Comparison of ENCODE assay signal across 13 mouse cellular contexts in genomic region chr17:45896142-45896921, GRCm38 (mm10).
DNase-seq lines count a peak whose midpoint lies in the region; ATAC-seq and TF ChIP-seq lines count a peak whose summit lies in the region.
"Had no signal": no experiment of that assay in that cellular context is flagged by ENCODE, and none has a peak within 500 bp of the region (broad histone marks: within the 10 kb centered on the region; RNA-seq: fewer than 3 reads in every experiment).

No protein-coding gene starts in this region.

- 0 out of 2 replicates have a peak, but pooled peaks have one; percentile 25 for ATAC-seq in embryonic facial prominence, embryonic 11.5 days (replicated peaks; ENCODE audit: insufficient number of reproducible peaks, low FRiP score, low TSS enrichment, low read depth)
- ATAC-seq in lung, embryonic 14.5 days (ENCODE audit: insufficient read depth): peak; percentile 54
- ATAC-seq in hindbrain, embryonic 12.5 days (ENCODE audit: low FRiP score): no peak
- peak; percentile 48; the same call in 1 of the 2 replicates for ATAC-seq in neural tube, embryonic 12.5 days (ENCODE audit: low FRiP score, low read depth)
- ATAC-seq: activated CD4-positive, CD25-positive, alpha-beta regulatory T cell, adult 4 months had no signal

- no peaks in the 10 kb centered on the region for H3K4me1 ChIP-seq in embryonic facial prominence, embryonic 11.5 days (ENCODE audit: control insufficient read depth, insufficient read depth, low read length)
- H3K4me1 ChIP-seq in embryonic facial prominence, embryonic 10.5 days: peaks cover 31% of the 10 kb centered on the region
- no peaks in the 10 kb centered on the region for H3K4me1 ChIP-seq in lung, embryonic 14.5 days (ENCODE audit: insufficient read depth)
- peaks cover 12% of the 10 kb centered on the region for H3K4me1 ChIP-seq in hindbrain, embryonic 12.5 days
- H3K4me1 ChIP-seq in neural tube, embryonic 12.5 days: peaks cover 14% of the 10 kb centered on the region

- no peaks in the 10 kb centered on the region for H3K27me3 ChIP-seq in embryonic facial prominence, embryonic 11.5 days (ENCODE audit: control insufficient read depth, insufficient read depth, low read length)
- no peaks in the 10 kb centered on the region; the same call in 1 of the 2 replicates for H3K27me3 ChIP-seq in embryonic facial prominence, embryonic 10.5 days (replicated peaks; ENCODE audit: low read depth, poor library complexity, severe bottlenecking)
- H3K27me3 ChIP-seq in lung, embryonic 14.5 days (ENCODE audit: insufficient read depth, low read length): no peaks in the 10 kb centered on the region
- H3K27me3 ChIP-seq in hindbrain, embryonic 12.5 days: no peaks in the 10 kb centered on the region
- H3K27me3 ChIP-seq in neural tube, embryonic 12.5 days (replicated peaks): no peaks in the 10 kb centered on the region
- H3K27me3 ChIP-seq: limb, embryonic 13.5 days had no signal

- no peak for TF ChIP-seq CTCF in lung, embryonic 14.5 days (IDR thresholded peaks at IDR 0.05; ENCODE audit: low read depth)

- no peak overlapping the region for H3K4me2 ChIP-seq in embryonic facial prominence, embryonic 11.5 days (ENCODE audit: low read depth, low read length)
- no peak overlapping the region for H3K4me2 ChIP-seq in lung, embryonic 14.5 days
- no peak overlapping the region for H3K4me2 ChIP-seq in hindbrain, embryonic 12.5 days (replicated peaks)
- H3K4me2 ChIP-seq in neural tube, embryonic 12.5 days (replicated peaks): no peak overlapping the region; the same call in 1 of the 2 replicates
- H3K4me2 ChIP-seq: limb, embryonic 13.5 days had no signal

- no peak for DNase-seq in embryonic facial prominence, embryonic 11.5 days (ENCODE audit: low spot score)
- no peak for DNase-seq in embryonic facial prominence, embryonic 10.5 days (ENCODE audit: low spot score)
- DNase-seq in lung, embryonic 14.5 days: peak; percentile 83
- no peak for DNase-seq in lung, postnatal 4 days
- DNase-seq in c-Kit-positive CD71-positive TER-119-positive erythroid progenitor cells, embryonic 14.5 days (ENCODE audit: low spot score): no peak
- DNase-seq in frontal cortex, postnatal 36 days (ENCODE audit: low spot score in 2 of 2): no peak
- DNase-seq: heart, adult 2 months; heart, postnatal 4 days had no signal

- H3K9me3 ChIP-seq in embryonic facial prominence, embryonic 11.5 days (replicated peaks; ENCODE audit: control insufficient read depth, low read length): no peaks in the 10 kb centered on the region
- 0 out of 2 replicates have a peak, but pooled peaks cover 4% of the 10 kb centered on the region for H3K9me3 ChIP-seq in embryonic facial prominence, embryonic 10.5 days
- no peaks in the 10 kb centered on the region for H3K9me3 ChIP-seq in lung, embryonic 14.5 days (ENCODE audit: low read depth, low read length)
- H3K9me3 ChIP-seq in hindbrain, embryonic 12.5 days (replicated peaks): 0 out of 2 replicates have a peak, but pooled peaks cover 3% of the 10 kb centered on the region
- H3K9me3 ChIP-seq in neural tube, embryonic 12.5 days: 0 out of 2 replicates have a peak, but pooled peaks cover 6% of the 10 kb centered on the region

- no peak overlapping the region for H3K4me3 ChIP-seq in embryonic facial prominence, embryonic 11.5 days (ENCODE audit: low read depth, low read length)
- H3K4me3 ChIP-seq in embryonic facial prominence, embryonic 10.5 days: no peak overlapping the region
- no peak overlapping the region for H3K4me3 ChIP-seq in lung, embryonic 14.5 days (ENCODE audit: low read depth, low read length)
- no peak overlapping the region for H3K4me3 ChIP-seq in hindbrain, embryonic 12.5 days
- H3K4me3 ChIP-seq in neural tube, embryonic 12.5 days: no peak overlapping the region
- H3K4me3 ChIP-seq: heart, adult 2 months; limb, embryonic 13.5 days; megakaryocyte, embryonic 14.5 days had no signal

- no peak overlapping the region for H3K9ac ChIP-seq in embryonic facial prominence, embryonic 11.5 days (replicated peaks; ENCODE audit: low read length)
- H3K9ac ChIP-seq in lung, embryonic 14.5 days: no peak overlapping the region
- no peak overlapping the region for H3K9ac ChIP-seq in hindbrain, embryonic 12.5 days
- H3K9ac ChIP-seq in neural tube, embryonic 12.5 days: no peak overlapping the region
- H3K9ac ChIP-seq: limb, embryonic 13.5 days had no signal

- H3K27ac ChIP-seq in embryonic facial prominence, embryonic 11.5 days (replicated peaks; ENCODE audit: low read depth, low read length): no peak overlapping the region
- H3K27ac ChIP-seq in embryonic facial prominence, embryonic 10.5 days (replicated peaks): no peak overlapping the region
- H3K27ac ChIP-seq in lung, embryonic 14.5 days (ENCODE audit: low read depth): no peak overlapping the region; the same call in 1 of the 2 replicates
- H3K27ac ChIP-seq in hindbrain, embryonic 12.5 days: 0 out of 2 replicates have a peak overlapping the region, but pooled peaks have one; percentile 19
- H3K27ac ChIP-seq in neural tube, embryonic 12.5 days: peak overlapping the region; percentile 10; the same call in 1 of the 2 replicates
- H3K27ac ChIP-seq: heart, adult 2 months; limb, embryonic 13.5 days had no signal

- 65% methylated on average over 12 of the region's 12 CpGs for WGBS in embryonic facial prominence, embryonic 11.5 days
- WGBS in embryonic facial prominence, embryonic 10.5 days: 65% methylated on average over 12 of the region's 12 CpGs
- WGBS in lung, embryonic 14.5 days: 41% methylated on average over 12 of the region's 12 CpGs
- WGBS in hindbrain, embryonic 12.5 days: 44% methylated on average over 12 of the region's 12 CpGs
- 38% methylated on average over 12 of the region's 12 CpGs for WGBS in neural tube, embryonic 12.5 days

- no peaks in the 10 kb centered on the region for H3K36me3 ChIP-seq in embryonic facial prominence, embryonic 11.5 days (replicated peaks; ENCODE audit: control insufficient read depth, insufficient read depth, low read depth, low read length)
- no peaks in the 10 kb centered on the region for H3K36me3 ChIP-seq in embryonic facial prominence, embryonic 10.5 days (replicated peaks)
- H3K36me3 ChIP-seq in lung, embryonic 14.5 days (ENCODE audit: insufficient read depth): no peaks in the 10 kb centered on the region
- no peaks in the 10 kb centered on the region for H3K36me3 ChIP-seq in hindbrain, embryonic 12.5 days
- no peaks in the 10 kb centered on the region for H3K36me3 ChIP-seq in neural tube, embryonic 12.5 days
- H3K36me3 ChIP-seq: limb, embryonic 13.5 days had no signal

Comparison
In these comparisons a context has a peak if more than half of its experiments do, and no peak if none do; other contexts are left out.
1. H3K27ac ChIP-seq: peak in hindbrain, embryonic 12.5 days (single experiment) and neural tube, embryonic 12.5 days (single experiment); none in embryonic facial prominence, embryonic 11.5 days (single experiment), embryonic facial prominence, embryonic 10.5 days (single experiment) and lung, embryonic 14.5 days (single experiment).